Mouse (Mus musculus): ENCODE data around the gene Gan. TPM values are rescaled to one million over a fixed set of nuclear protein-coding genes. Genes with fewer than 3 reads are reported as not detected.

Gan gene
- polyA plus RNA-seq, 1 experiment from 2014 or later = 1.2 TPM

DNA sequence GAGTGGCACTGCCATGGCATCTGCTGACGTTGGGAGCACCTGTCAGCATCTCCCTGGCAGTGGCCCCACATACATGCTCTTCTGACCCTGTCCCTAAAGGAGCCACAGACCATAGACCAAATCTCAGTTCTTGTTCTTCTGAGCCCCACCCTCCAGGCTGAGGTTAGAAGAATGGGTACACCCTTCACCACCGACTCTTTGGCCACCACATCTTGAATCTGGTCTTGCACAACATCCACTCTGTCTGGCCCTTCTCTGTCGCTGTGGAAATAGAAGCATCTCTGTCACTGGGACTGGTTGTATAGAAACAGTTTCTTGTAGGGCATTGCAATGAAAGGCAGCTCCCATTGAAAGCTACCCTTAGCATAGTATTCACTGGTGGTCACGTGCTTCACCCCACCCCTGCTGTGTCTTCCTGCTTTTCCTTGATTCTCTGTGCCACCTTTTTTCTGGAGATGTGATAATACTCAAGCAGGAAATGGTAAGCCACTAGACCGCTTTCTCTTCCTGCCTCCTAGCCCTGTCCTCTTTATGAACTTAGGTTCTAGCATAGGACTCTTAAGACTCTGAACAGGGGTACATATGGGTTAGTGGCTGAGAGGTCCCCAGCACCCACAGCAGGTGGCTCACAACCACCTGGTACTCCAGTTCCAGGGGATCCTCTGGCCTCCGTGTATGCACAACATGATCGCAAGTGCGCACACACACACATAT, 25.9 kb downstream of the Gan start:
- peaks cover 14% of the 10 kb centered on the region; the same call in 1 of the 2 replicates for H3K36me3 ChIP-seq (ENCODE audit: insufficient read depth, low read length)
- no peak overlapping the region for H3K27ac ChIP-seq
- no peak overlapping the region for H3K4me3 ChIP-seq (replicated peaks; ENCODE audit: low read depth, low read length)
- H3K9ac ChIP-seq (ENCODE audit: low read depth, low read length) = no peak overlapping the region
- no peak for TF ChIP-seq CTCF (IDR thresholded peaks at IDR 0.05; ENCODE audit: low read depth)
- 88% methylated on average over 8 of the region's 8 CpGs for WGBS
- no peaks in the 10 kb centered on the region for H3K4me1 ChIP-seq (replicated peaks; ENCODE audit: insufficient read depth, low read length)
- no peak for ATAC-seq (replicated peaks; ENCODE audit: low FRiP score, low read depth)
- H3K27me3 ChIP-seq (ENCODE audit: insufficient read depth, low read length) = no peaks in the 10 kb centered on the region
- H3K4me2 ChIP-seq (ENCODE audit: low read length) = no peak overlapping the region
- no peaks in the 10 kb centered on the region for H3K9me3 ChIP-seq (replicated peaks; ENCODE audit: low read length)
- DNase-seq (ENCODE audit: low spot score) = no peak

GRCm38 (mm10) chr8:117194355-117194754, 36.4 kb downstream of the Gan start:
- peaks cover 53% of the 10 kb centered on the region for H3K36me3 ChIP-seq (ENCODE audit: insufficient read depth, low read length)
- no peak overlapping the region for H3K4me3 ChIP-seq (replicated peaks; ENCODE audit: low read depth, low read length)
- no peak overlapping the region for H3K9ac ChIP-seq (ENCODE audit: low read depth, low read length)
- DNase-seq (ENCODE audit: low spot score) (peak; percentile 60), ATAC-seq (replicated peaks; ENCODE audit: low FRiP score, low read depth) (no peak)
- no peaks in the 10 kb centered on the region for H3K27me3 ChIP-seq (ENCODE audit: insufficient read depth, low read length)
- no peak overlapping the region for H3K4me2 ChIP-seq (ENCODE audit: low read length)
- no peaks in the 10 kb centered on the region for H3K9me3 ChIP-seq (replicated peaks; ENCODE audit: low read length)
- no peak for TF ChIP-seq CTCF (IDR thresholded peaks at IDR 0.05; ENCODE audit: low read depth)
- no peaks in the 10 kb centered on the region; the same call in 1 of the 2 replicates for H3K4me1 ChIP-seq (replicated peaks; ENCODE audit: insufficient read depth, low read length)
- WGBS = 63% methylated on average over 4 of the region's 4 CpGs
- no peak overlapping the region for H3K27ac ChIP-seq

GRCm38 (mm10) chr8:117196593-117196992, 38.7 kb downstream of the Gan start:
- Histone ChIP-seq H3K4me1 (replicated peaks; ENCODE audit: insufficient read depth, low read length) (peaks cover 7% of the 10 kb centered on the region; the same call in 1 of the 2 replicates), H3K4me2 (ENCODE audit: low read length) (no peak overlapping the region), H3K36me3 (ENCODE audit: insufficient read depth, low read length) (peaks cover 42% of the 10 kb centered on the region), H3K27me3 (ENCODE audit: insufficient read depth, low read length) (no peaks in the 10 kb centered on the region), H3K27ac (no peak overlapping the region), H3K4me3 (replicated peaks; ENCODE audit: low read depth, low read length) (no peak overlapping the region), H3K9ac (ENCODE audit: low read depth, low read length) (no peak overlapping the region), H3K9me3 (replicated peaks; ENCODE audit: low read length) (no peaks in the 10 kb centered on the region)
- 93% methylated on average over 4 of the region's 4 CpGs for WGBS
- TF ChIP-seq CTCF (IDR thresholded peaks at IDR 0.05; ENCODE audit: low read depth) = no peak
- no peak for DNase-seq (ENCODE audit: low spot score)
- no peak for ATAC-seq (replicated peaks; ENCODE audit: low FRiP score, low read depth)

DNA sequence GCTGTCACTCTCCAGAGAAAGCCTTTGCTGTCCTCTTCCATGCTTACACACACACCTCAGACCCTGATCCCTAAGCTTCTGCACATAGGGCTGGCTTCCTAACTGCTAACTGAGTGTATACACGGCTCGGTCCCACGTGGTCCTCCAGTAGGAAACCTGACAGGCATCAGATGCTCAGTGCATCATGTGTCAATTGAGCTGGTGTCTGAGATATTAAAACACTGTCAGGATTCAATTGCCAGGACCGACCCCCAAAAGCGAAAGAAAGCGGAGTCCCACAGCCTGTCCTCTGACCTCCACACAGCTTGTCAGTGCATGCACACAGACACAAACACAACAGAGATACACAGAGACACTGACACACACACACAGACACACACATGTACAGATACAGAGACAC, 39.6 kb downstream of the Gan start:
- no peak overlapping the region for H3K4me3 ChIP-seq (replicated peaks; ENCODE audit: low read depth, low read length)
- H3K4me1 ChIP-seq (replicated peaks; ENCODE audit: insufficient read depth, low read length) = peaks cover 12% of the 10 kb centered on the region; the same call in 1 of the 2 replicates
- H3K36me3 ChIP-seq (ENCODE audit: insufficient read depth, low read length) = peaks cover 37% of the 10 kb centered on the region
- no peak overlapping the region for H3K9ac ChIP-seq (ENCODE audit: low read depth, low read length)
- ATAC-seq (replicated peaks; ENCODE audit: low FRiP score, low read depth) (no peak), DNase-seq (ENCODE audit: low spot score) (no peak)
- H3K9me3 ChIP-seq (replicated peaks; ENCODE audit: low read length) = no peaks in the 10 kb centered on the region
- H3K27ac ChIP-seq = no peak overlapping the region
- no peak for TF ChIP-seq CTCF (IDR thresholded peaks at IDR 0.05; ENCODE audit: low read depth)
- 85% methylated on average over 6 of the region's 6 CpGs for WGBS
- H3K4me2 ChIP-seq (ENCODE audit: low read length) = no peak overlapping the region
- H3K27me3 ChIP-seq (ENCODE audit: insufficient read depth, low read length) = no peaks in the 10 kb centered on the region

- peak; percentile 71 for ATAC-seq (replicated peaks; ENCODE audit: low FRiP score, low read depth)
- no peak overlapping the region for H3K9ac ChIP-seq (ENCODE audit: low read depth, low read length)
- peak; percentile 77 for TF ChIP-seq CTCF (IDR thresholded peaks at IDR 0.05; ENCODE audit: low read depth)
- H3K4me2 ChIP-seq (ENCODE audit: low read length) = peak overlapping the region; percentile 25; the same call in 1 of the 2 replicates
- peak overlapping the region; percentile 32; the same call in 1 of the 2 replicates for H3K27ac ChIP-seq
- peaks cover 12% of the 10 kb centered on the region; the same call in 1 of the 2 replicates for H3K4me1 ChIP-seq (replicated peaks; ENCODE audit: insufficient read depth, low read length)
- DNase-seq (ENCODE audit: low spot score) = peak; percentile 89
- H3K27me3 ChIP-seq (ENCODE audit: insufficient read depth, low read length) = no peaks in the 10 kb centered on the region
- no peaks in the 10 kb centered on the region for H3K9me3 ChIP-seq (replicated peaks; ENCODE audit: low read length)
- 38% methylated on average over 20 of the region's 20 CpGs for WGBS
- H3K36me3 ChIP-seq (ENCODE audit: insufficient read depth, low read length) = peaks cover 34% of the 10 kb centered on the region
- no peak overlapping the region for H3K4me3 ChIP-seq (replicated peaks; ENCODE audit: low read depth, low read length)
These were observed 40.4 kb downstream of the Gan start for GRCm38 (mm10) chr8:117198141-117198935.

DNA sequence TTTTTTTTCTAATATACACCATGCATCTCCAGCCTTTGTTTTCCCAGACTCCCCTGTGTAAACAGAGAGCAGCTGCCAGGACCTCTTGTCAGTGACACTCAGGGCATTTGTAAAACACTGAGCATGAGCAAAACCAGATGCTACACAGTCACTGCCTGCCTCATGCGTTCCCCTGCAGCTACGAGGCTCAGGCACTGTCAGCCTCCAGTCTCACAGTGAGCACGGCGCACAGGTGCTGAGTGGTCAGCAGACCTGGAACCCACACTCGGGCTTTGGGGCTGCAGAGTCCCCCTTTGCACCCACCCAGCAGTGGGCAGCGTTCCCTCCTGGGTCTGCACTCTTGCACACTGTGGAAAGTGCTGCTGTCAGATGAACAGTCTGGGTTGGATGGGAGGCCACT, 41.7 kb downstream of the Gan start:
- Histone ChIP-seq H3K9ac (ENCODE audit: low read depth, low read length) (no peak overlapping the region), H3K27ac (peak overlapping the region; percentile 79), H3K4me2 (ENCODE audit: low read length) (no peak overlapping the region), H3K4me3 (replicated peaks; ENCODE audit: low read depth, low read length) (no peak overlapping the region), H3K4me1 (replicated peaks; ENCODE audit: insufficient read depth, low read length) (peaks cover 12% of the 10 kb centered on the region; the same call in 1 of the 2 replicates), H3K36me3 (ENCODE audit: insufficient read depth, low read length) (peaks cover 34% of the 10 kb centered on the region), H3K9me3 (replicated peaks; ENCODE audit: low read length) (no peaks in the 10 kb centered on the region), H3K27me3 (ENCODE audit: insufficient read depth, low read length) (no peaks in the 10 kb centered on the region)
- no peak for TF ChIP-seq CTCF (IDR thresholded peaks at IDR 0.05; ENCODE audit: low read depth)
- ATAC-seq (replicated peaks; ENCODE audit: low FRiP score, low read depth) = no peak
- peak; percentile 77 for DNase-seq (ENCODE audit: low spot score)
- 41% methylated on average over 6 of the region's 6 CpGs for WGBS

Data from kidney, postnatal 0 days (tissue).